Mouse (Mus musculus): Measurements from ENCODE around the gene Bcl2l15.

The Bcl2l15 gene

DNA sequence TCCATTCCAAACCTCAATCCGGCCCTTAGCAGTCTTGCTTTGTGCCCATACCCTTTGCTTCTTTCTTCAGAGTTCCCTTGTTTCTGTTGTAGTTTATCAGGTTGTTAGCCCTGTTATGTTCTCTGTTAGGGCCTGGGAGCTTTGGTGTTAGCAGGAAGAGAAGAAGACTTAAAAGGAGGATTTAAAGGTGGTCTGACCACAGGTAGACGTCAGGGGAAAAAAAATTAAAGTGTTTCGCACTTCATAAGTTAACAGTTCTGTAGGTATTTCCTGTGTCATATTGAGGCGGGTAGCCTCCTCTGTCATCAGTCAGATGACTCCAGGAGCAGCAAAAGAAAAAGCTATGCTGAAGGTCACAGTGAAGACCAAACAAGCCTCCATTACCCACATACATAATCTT, 35.6 kb downstream of the Bcl2l15 start:
- DNase-seq (ENCODE audit: low spot score): no peak

DNA sequence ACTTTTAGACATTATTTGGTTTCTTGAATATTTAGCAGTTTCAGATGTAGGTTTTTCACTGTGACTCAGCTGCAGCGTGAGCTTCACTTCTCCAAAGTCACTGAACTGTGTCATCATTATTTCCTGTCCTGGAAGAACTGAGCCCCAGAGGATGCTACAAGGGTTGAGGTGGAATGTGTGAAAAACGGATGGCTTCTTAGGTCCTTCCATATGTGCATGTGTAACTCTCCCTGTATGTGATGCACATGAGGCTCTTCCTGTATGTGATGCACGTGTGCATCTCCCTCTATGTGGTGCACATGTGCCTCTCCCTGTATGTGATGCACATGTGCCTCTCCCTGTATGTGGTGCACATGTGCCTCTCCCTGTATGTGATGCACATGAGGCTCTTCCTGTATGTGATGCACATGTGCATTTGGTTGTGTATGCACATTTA, 40.3 kb downstream of the Bcl2l15 start:
- no peak for DNase-seq (ENCODE audit: low spot score)

DNA sequence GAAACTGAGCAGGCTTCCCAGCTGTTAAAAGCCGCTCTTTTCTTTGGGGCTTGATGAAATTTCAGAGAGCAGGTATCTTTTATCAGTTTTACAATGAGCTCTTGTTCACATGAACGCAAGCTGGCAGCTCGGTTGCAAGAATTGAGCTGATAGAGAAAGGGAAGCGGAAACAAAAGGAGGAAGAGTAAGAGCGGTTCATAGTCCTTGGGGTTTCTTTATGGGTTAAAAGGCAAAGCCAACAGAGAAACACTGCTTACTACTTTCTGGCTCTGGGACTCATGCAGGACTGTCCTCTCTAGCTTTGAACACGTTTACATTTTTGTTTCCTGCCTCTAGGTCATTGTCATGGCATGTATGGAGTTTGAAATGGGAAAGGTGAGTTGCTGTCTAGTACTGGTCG, 41.9 kb downstream of the Bcl2l15 start:
- no peak for DNase-seq (ENCODE audit: low spot score)

DNA sequence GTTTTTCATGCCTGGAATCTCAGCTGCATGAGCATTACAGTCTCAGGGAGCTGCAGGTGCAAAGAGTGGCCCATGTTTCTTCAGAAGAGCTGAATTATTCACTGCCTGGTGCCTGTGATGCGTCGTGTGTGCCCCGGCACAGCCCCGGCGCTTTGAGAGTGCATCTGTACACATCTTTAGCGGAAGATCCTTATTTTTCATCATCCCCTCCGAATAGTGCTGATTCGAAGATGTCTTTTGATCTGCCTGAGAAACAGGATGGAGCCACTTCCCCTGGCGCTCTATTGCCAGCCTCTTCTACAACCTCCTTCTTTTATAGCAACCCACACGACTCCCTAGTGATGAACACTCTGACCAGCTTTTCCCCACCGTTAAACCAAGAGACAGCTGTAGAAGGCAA, 53.5 kb downstream of the Bcl2l15 start:
- no peak for DNase-seq (ENCODE audit: low spot score)

DNA sequence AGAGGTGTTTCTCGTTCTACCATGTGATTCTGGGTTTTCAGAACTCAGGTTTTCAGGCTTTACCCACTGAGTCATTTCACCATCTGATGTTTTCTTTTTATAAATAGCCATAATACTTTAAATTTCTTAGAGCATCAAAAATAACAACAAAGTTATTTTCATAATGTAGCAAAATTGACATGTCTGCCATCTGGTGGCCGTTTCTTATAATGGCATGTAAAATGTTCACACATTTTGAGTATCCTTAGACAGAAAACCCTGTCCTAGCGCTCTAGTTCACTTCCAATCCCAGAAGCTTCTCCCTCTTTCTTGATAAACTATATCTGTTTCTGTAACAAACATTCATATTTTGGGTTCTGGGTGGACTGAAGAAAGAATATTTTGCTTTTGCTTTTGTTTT, 55.2 kb downstream of the Bcl2l15 start:
- no peak for DNase-seq (ENCODE audit: low spot score)

DNA sequence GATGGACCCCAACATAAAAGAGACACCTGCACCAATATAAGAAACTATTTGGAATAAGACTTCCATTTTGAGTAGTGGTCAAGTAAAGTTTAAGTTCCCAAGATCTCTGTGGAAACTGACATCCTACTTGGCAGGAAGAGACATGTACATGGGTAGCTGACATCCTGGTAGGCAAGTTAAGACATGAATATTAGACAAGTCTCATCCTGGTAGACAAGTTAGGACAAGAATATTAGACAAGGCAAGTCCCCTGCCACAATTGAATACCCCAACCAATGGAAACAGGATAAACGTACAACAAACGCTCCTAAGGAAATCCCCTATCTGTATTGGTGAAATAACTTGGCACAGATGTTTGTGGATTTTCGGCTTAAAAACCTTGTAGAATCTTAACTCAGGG, 61.0 kb downstream of the Bcl2l15 start:
- DNase-seq (ENCODE audit: low spot score): no peak

Data from yolk sac, embryonic 10.5 days (tissue).